Mouse (Mus musculus) lung, postnatal 14 days (tissue): ENCODE data around the gene Gm10382.
"Not testable (repeated sequence)": the region's sequence is repeated elsewhere in the genome, so short reads cannot be mapped to it uniquely, and the experiment has no call there.

Experiments
- DNase-seq: peaks from one replicate; pipeline ENCODE4 v3.0.0; 2021

The Gm10382 gene

DNA sequence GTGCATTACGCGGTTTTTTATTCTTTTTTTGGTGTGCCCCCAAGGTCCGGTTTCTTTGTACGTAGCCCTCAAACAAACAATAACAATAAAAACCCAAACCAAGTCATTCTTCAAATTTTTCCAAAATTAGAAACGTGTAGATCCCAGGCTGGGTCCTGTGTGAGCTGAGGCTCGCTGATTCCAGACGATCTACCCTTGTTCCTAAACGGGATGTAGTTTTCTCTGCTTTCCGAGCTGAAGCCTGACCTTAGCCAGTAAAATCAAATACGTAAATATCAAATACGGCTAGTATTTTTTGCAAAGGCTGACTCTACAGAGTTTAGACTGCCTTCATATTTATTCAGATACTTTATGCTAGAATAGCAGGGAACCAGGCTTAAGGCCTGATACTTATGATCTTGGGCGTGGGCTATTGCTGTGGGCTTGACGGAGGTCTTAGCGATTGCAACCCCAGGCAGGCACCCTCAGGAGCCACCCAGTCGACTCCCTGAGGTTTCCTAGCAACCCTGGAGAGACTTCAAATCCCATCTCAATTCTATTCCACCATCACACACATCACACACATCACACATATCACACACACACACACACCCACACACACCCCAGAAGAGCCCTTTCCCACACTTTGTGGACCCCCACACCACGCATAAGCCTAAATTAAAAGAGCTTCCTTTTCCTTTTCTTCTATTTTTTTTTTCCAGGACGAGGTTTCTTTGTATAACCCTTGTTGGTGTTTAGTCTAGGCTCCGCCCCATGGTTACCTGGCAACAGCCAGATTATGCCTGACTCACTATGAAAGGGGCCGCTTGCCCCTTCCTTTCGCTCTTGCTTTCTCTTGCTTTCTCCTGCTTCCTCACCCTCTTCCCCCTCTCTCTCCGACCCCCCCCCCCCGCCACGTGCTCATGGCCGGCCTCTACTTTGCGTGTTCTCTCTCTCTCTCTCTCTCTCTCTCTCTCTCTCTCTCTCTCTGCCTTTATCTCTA is 4.8 kb downstream of the Gm10382 start:
- DNase-seq: peak; percentile 78

DNA sequence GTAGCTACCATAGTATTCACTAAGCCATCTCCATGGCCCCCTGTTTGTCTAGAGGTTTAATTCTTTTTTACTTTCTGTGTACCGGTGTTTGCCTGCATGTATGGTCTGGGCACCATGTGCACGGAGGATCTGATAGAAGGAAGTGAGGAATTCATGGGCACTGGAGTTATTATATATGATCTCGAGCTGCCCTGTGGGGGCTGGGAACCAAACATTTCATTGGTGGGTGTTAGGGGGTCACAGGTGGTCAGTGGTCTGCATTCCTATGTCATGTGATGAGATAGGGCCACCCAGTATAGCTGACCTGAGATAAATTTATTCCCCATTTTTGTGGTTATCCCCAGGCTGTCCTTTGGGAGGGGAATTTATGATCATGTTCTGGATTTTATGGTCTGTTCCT is 5.9 kb downstream of the Gm10382 start:
- no peak for DNase-seq

DNA sequence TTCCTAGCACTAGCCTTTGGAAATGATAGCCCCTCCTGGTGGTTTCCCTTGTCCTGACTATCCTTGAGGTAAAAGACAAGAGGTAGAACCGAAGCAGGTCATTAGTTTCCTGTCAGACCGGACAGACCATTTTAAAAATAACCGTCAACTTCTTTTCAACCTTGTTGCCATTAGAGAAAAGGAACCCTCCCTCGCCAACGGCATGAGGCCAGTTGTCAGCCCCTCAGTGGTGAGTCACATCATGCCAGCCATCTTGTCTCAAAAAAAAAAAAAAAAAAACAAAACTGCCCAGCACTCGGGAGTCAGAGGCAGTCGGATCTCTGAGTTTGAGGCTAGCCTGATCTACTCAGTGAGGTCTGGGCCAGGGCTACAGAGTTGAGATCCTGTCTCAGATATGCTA is 11.8 kb downstream of the Gm10382 start:
- no peak for DNase-seq

- no peak for DNase-seq
Observed at GRCm38 (mm10) chr5:125402476-125402875, 13.4 kb downstream of the Gm10382 start.

GRCm38 (mm10) chr5:125402991-125403390 is 13.9 kb downstream of the Gm10382 start:
- no peak for DNase-seq

DNA sequence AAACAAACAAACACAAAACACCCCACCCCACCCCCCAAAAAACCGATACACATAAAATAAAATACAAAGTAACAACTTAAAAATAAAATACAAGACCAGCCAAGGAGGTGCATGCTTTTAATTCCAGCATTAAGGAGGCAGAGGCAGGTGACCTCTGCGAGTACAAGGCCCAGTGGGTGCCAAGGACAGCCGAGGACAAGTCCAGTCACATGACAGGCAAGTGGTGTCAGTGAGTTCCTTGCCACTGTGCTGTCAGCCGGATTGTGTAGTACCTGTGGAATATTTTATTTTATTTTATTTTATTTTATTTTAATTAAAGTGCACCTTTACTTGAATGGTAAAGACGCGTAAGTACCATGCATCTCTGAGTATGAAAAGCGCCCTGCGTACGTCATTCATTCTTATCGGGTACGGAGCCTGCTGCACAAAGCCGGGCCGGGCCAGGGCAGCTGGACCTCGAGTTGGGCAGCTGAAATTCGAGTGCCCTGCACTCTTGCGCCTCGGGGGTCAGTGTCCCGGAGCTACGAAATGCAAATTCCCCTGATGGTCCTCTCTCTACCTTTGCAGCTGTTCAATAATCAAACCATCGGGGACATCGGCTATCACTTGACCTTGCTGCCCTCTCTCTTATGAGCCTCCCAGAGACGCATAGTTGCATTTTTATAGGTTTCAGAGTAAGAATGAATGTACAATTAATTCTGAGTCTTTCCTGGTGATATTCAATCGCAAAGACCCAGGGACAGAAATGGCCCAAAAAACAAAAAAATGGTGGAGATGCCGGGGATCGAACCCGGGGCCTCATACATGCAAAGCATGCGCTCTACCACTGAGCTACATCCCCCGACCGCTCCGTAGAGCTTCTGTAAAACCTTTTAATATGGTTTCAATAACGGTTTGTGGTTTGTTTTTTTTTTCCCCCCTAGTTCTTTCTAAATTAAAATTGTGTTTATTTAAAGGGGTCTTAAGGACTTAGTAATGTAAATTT is 14.7 kb downstream of the Gm10382 start:
- peak; percentile 70 for DNase-seq

GRCm38 (mm10) chr5:125404536-125404902 is 15.4 kb downstream of the Gm10382 start:
- DNase-seq: no peak

DNA sequence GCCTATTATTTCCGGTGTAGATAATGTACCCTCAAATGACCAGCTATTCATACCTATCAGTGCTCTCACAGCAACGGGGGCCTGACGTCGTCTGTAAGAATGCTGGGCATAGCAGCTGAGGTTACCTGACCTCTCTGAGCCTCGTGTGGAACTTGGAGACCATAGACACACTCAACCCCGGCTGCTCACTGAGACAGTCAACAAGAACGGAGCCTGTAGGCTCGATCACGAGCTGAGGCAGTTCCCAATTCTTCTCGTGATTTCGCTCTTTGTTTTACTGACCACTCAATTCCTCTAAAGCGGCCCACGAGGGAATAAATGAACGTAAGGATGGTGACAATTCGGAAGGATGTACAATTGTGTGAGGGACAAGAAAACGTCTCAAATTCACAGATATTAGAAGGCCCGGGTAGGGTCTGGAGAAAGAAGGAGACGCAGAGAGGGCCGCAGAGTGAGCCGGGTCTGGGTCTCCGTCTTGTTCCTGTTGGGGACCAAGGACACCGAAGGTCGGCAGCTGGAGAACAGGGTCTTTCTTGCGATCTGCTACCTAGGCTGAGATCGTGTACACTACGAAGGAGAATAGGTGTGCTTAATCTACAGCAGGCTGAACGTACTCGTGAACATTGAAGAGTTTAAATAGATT is 15.9 kb downstream of the Gm10382 start:
- peak; percentile 51 for DNase-seq

- peak; percentile 92 for DNase-seq
Observed at GRCm38 (mm10) chr5:125405546-125406248, 16.6 kb downstream of the Gm10382 start.

DNA sequence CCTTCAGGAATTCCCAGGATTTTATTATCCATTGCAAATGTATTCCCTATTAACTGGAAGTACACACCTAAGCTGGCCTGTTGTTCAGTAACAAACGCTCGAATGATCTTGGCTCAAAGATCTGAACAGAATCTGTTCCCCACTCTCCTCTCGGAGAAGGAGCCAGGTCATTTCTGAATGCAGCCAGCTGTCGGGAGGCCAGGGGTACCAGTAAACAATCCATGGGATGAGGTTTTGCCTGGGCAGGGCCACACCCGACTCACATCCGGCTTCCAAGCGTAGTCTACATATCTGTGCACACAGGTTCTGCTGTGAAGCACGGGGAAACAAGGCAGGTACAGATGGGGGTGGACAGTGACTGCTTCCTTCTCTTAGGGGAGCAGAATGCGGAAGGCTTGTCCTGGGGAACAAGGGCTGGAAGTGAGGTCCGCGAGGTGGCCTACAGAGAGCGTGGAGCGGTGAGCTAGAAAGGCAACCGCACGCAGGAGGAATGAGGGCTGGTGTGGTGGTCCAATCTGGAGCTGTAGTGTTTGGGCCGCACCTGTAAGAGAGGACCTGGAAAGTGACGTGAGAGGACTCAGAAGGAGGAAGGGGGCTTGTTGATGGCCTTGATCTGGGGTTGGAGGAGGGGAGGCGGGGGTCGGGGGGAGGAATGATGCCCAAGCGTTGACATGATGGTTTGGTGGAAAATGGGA is 17.3 kb downstream of the Gm10382 start:
- DNase-seq: peak; percentile 74

DNA sequence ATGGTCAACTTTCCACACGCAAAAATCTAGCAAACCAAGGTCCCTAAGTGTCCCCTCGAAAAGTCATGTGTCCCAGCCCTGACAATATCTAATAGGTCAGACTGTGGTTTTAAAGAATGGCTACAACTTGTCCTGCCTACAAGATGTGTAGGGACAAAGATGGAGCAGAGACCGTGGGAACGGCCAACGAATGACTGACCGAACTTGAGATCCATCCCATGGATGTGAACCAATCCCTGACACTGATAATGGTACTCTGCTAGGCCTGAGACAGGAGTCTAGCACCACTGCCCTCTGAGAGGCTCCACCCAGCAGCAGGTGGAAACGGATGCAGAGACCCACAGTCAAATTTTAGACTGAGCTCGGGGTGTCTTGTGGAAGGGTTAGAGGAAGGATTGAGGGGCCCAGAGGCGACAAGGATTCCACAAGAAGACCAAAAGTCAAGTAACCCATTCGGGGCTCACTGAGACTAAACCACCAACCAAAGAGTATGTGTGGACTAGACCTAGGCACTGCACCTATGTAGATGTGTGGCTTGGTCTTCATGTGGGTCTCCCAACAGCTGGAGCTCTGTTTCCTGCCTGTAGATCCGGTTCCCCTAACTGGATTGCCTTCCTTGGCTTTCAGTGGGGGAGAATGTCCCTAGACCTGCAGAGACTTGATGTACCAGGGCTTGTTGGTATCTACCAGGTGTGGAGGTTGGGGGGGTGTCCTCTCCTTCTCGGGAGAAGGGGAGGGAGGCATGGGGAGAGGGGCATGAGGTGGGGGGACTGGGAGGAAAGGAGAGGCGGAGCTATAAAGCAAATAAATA is 18.1 kb downstream of the Gm10382 start:
- no peak for DNase-seq

DNA sequence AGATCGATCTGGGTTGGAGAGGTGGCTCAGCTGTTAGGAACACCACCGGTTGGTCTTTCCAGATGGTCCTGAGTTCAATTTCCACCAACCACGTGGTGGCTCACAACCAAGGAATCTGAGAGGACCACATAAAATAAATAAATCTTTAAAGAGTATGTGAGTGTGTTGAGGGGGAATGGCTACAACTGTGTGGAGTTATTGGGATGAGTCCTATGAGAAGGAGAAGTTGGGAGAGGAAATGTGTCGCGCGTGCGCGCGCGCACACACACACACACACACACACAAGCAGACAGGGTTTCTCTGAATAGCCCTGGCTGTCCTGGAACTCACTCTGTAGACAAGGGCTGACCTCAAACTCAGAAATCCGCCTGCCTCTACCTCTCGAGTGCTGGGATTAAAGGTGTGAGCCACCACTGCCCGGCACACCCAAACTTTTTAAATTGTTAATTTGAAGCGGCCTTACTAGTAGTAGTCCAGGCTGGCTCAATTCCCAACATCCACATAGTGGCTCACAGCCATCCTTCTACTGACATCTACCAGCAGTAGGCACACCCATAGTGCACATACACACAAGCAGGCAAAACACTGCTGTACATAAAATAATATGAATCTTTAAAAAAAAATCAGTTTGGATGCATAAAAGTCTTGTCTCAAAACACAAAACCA is 18.9 kb downstream of the Gm10382 start:
- DNase-seq: no peak

DNA sequence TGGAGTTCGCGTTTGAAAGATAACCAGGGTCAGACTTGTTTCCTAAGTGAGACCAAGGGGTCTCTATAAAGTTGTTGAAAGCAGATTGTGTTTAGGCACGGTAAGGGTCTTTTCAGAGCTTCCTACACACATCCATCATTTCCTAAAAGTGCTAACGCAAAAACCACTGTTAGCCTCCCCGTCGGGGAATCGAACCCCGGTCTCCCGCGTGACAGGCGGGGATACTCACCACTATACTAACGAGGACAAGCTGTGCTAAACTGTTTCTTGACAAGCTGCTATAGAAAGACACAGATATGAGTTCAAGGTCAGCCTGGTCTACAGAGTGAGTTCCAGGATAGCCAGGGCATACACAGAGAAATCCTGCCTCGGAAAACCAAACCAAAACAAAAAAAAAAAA is 19.7 kb downstream of the Gm10382 start:
- DNase-seq: peak; percentile 85

- no peak for DNase-seq
Observed at GRCm38 (mm10) chr5:125409348-125410090, 20.4 kb downstream of the Gm10382 start.

- peak; percentile 75 for DNase-seq
Observed at GRCm38 (mm10) chr5:125411972-125412530, 22.9 kb downstream of the Gm10382 start.

DNA sequence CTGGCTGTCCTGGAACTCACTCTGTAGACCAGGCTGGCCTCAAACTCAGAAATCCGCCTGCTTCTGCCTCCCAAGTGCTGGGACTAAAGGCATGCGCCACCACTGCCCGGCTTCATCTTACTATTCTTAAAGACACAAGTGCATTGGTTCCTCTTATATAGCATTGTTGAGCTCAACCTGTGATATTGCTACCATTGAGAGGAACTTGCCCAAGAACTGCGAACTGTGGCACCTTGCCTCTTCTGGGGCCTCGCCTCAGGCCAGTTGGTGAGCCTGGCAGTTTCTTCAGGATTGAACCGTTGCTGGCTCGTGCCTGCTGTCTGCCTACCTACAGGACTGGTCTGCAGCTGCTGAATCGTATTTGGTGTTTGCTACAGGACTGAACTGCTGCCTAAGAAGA is 23.4 kb downstream of the Gm10382 start:
- DNase-seq: not testable (repeated sequence)

DNA sequence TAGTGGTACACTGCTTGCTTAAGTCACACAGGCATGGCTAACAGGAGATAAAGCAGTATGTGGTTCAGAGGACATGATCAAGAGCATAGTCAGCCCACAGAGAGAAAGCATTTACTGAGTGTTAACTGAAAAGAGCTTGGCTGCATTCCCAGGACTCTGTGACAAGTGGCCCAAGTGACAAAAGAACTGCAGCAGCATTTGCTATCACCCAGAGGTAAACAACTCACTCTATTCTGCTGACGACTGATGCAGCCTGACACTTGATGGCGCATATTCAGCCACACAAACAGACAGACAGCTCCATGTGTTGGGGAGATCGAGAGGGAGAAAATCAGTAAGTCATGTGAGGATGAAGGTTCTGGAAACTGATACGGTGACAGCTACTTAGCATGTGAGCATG is 24.6 kb downstream of the Gm10382 start:
- DNase-seq: no peak

DNA sequence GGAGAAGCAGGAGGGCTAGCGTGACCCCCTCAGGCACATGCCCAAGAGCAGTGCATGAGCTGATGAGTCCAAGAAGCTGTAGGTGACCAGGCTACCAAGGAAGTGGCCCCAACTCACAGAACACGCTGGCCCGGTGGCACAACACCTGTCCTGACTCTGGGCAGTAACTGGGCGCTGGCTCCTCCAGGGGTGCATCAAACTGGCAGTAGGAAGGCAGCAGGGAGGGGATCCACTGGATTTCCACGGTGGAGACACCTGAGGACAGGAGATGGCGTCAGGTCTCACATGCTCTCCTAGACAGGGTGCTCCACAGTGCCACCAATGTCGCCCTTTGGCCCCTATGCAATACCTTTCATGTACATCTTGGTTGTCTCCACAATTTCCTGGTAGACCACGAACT is 27.1 kb downstream of the Gm10382 start:
- DNase-seq: no peak

DNA sequence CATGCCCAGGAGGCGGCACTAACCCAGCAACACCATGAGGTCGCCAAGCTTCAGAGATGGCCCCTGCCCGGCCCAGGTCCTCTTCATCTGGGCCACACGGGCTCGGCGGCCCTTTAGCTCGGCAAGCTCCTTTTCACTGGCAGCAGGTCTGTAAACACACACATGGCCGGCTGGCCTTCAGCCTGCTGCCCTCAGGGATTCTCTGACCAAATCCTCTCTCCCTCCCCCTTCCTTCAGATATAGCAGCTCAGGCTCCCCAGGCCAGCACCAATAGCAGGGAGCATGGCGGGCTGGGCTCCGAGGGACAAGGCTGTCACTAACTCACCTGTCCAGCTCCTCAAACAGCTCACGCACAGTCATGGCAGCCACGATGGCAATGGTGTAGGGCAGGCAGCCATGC is 29.5 kb downstream of the Gm10382 start:
- DNase-seq: no peak
